Comparison of ENCODE assay signal across 7 mouse cellular contexts in the genomic region with DNA sequence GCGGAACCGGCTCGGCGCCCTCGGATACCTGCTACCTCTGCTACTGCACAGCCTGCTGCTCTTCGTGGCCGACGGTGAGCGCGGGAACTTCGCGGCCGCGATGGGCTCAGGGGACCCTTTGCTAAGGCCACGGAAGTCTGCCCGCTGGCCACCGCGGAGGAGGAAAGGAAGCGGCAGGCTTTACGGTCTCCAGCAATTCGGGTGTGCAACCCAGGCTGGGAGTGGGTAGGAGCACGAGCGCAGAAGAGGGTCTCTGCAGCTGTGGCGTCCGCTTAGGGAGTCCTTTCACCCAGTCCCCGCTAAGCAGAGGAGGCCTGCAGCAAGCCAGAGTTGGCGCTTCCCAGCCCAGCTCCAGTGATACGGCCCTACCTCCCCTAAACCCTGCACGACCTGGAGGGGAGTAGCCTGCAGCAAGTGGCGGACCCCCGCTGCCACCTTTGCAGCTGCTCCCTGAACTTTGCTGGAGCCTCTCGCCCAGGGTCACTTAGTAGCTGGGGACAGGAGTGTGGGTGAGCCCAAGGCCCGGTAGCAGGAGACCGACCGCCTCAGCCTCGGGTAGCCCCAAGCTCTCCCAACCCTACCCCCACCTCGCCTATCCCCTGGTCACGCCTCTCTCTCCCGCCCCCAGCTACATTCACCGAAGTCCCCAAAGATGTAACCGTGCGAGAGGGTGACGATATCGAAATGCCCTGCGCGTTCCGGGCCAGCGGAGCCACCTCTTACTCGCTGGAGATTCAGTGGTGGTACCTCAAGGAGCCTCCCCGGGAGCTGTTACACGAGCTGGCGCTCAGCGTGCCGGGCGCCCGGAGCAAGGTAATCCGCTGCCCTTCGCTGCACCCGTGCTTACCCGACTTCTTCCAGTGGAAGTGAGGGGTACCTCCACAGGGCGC. TPM values are rescaled to one million over a fixed set of nuclear protein-coding genes. Genes with fewer than 3 reads are reported as not detected.
A peak's percentile ranks its signal among the peaks of the same experiment; 100 is the strongest.
DNase-seq lines count a peak whose midpoint lies in the region; ATAC-seq lines count a peak whose summit lies in the region.

No protein-coding gene starts in this region.

- H3K27ac ChIP-seq in lung, embryonic 16.5 days (ENCODE audit: low read length), result no peak overlapping the region
- no peak overlapping the region for H3K27ac ChIP-seq in embryonic facial prominence, embryonic 14.5 days (replicated peaks; ENCODE audit: low read depth, low read length)
- H3K27ac ChIP-seq in hindbrain, embryonic 11.5 days (ENCODE audit: low read depth, low read length), result no peak overlapping the region
- H3K27ac ChIP-seq in liver, embryonic 11.5 days (ENCODE audit: low read depth, low read length), result no peak overlapping the region

- peak overlapping the region; percentile 23; the same call in 1 of the 2 replicates for H3K9ac ChIP-seq in lung, embryonic 16.5 days (ENCODE audit: low read length)
- H3K9ac ChIP-seq in embryonic facial prominence, embryonic 14.5 days (ENCODE audit: low read depth, low read length), result peak overlapping the region; percentile 74
- H3K9ac ChIP-seq in hindbrain, embryonic 11.5 days (ENCODE audit: low read depth, low read length), result peak overlapping the region; percentile 71
- H3K9ac ChIP-seq in liver, embryonic 11.5 days (ENCODE audit: low read depth, low read length), result no peak overlapping the region

- peak overlapping the region; percentile 44 for H3K4me3 ChIP-seq in lung, embryonic 16.5 days (ENCODE audit: low read length)
- H3K4me3 ChIP-seq in embryonic facial prominence, embryonic 14.5 days (ENCODE audit: low read depth, low read length), result peak overlapping the region; percentile 58
- peak overlapping the region; percentile 70 for H3K4me3 ChIP-seq in hindbrain, embryonic 11.5 days (ENCODE audit: low read depth, low read length)
- H3K4me3 ChIP-seq in liver, embryonic 11.5 days (ENCODE audit: low read depth, low read length), result peak overlapping the region; percentile 44

- no peak for ATAC-seq in lung, embryonic 16.5 days (ENCODE audit: low read depth)
- ATAC-seq in embryonic facial prominence, embryonic 14.5 days (ENCODE audit: low read depth), result peak; percentile 23; the same call in 1 of the 2 replicates
- peak; percentile 38 for ATAC-seq in hindbrain, embryonic 11.5 days (ENCODE audit: low FRiP score)
- 0 out of 2 replicates have a peak, but pooled peaks have one; percentile 9 for ATAC-seq in liver, embryonic 11.5 days (replicated peaks; ENCODE audit: low FRiP score)

- WGBS in lung, embryonic 16.5 days, result under 1% methylated on average over 56 of the region's 61 CpGs
- WGBS in embryonic facial prominence, embryonic 14.5 days, result 1% methylated on average over 35 of the region's 61 CpGs
- under 1% methylated on average over 61 of the region's 61 CpGs for WGBS in hindbrain, embryonic 11.5 days
- 2% methylated on average over 61 of the region's 61 CpGs for WGBS in liver, embryonic 11.5 days

- peak overlapping the region; percentile 57 for H3K4me2 ChIP-seq in lung, embryonic 16.5 days (ENCODE audit: low read depth, low read length)
- peak overlapping the region; percentile 95 for H3K4me2 ChIP-seq in embryonic facial prominence, embryonic 14.5 days (ENCODE audit: low read depth, low read length)
- peak overlapping the region; percentile 98 for H3K4me2 ChIP-seq in hindbrain, embryonic 11.5 days (replicated peaks; ENCODE audit: low read depth, low read length)
- peak overlapping the region; percentile 69 for H3K4me2 ChIP-seq in liver, embryonic 11.5 days

- H3K27me3 ChIP-seq in lung, embryonic 16.5 days (ENCODE audit: control insufficient read depth, insufficient read depth, low read depth, low read length), result peaks cover 78% of the 10 kb centered on the region
- peaks cover 66% of the 10 kb centered on the region for H3K27me3 ChIP-seq in embryonic facial prominence, embryonic 14.5 days (replicated peaks; ENCODE audit: control insufficient read depth, insufficient read depth, low read length)
- H3K27me3 ChIP-seq in hindbrain, embryonic 11.5 days (ENCODE audit: control insufficient read depth, insufficient read depth, low read length), result peaks cover 17% of the 10 kb centered on the region; the same call in 1 of the 2 replicates
- peaks cover 69% of the 10 kb centered on the region for H3K27me3 ChIP-seq in liver, embryonic 11.5 days (replicated peaks; ENCODE audit: control insufficient read depth, insufficient read depth, low read length)

- no peaks in the 10 kb centered on the region for H3K36me3 ChIP-seq in lung, embryonic 16.5 days (ENCODE audit: control insufficient read depth, insufficient read depth, low read length)
- H3K36me3 ChIP-seq in embryonic facial prominence, embryonic 14.5 days (ENCODE audit: control insufficient read depth, insufficient read depth, low read length), result no peaks in the 10 kb centered on the region
- H3K36me3 ChIP-seq in hindbrain, embryonic 11.5 days (ENCODE audit: control insufficient read depth, insufficient read depth, low read length), result no peaks in the 10 kb centered on the region
- no peaks in the 10 kb centered on the region for H3K36me3 ChIP-seq in liver, embryonic 11.5 days (ENCODE audit: control insufficient read depth, insufficient read depth, low read length)

- no peaks in the 10 kb centered on the region for H3K9me3 ChIP-seq in lung, embryonic 16.5 days (ENCODE audit: control insufficient read depth, low read length)
- no peaks in the 10 kb centered on the region for H3K9me3 ChIP-seq in embryonic facial prominence, embryonic 14.5 days (ENCODE audit: control insufficient read depth, low read length)
- H3K9me3 ChIP-seq in hindbrain, embryonic 11.5 days (ENCODE audit: control insufficient read depth, low read length), result no peaks in the 10 kb centered on the region
- no peaks in the 10 kb centered on the region for H3K9me3 ChIP-seq in liver, embryonic 11.5 days (ENCODE audit: control insufficient read depth, low read length)

- no peaks in the 10 kb centered on the region for H3K4me1 ChIP-seq in lung, embryonic 16.5 days (replicated peaks; ENCODE audit: control insufficient read depth, insufficient read depth, low read length)
- H3K4me1 ChIP-seq in embryonic facial prominence, embryonic 14.5 days (ENCODE audit: control insufficient read depth, insufficient read depth, low read length), result no peaks in the 10 kb centered on the region; the same call in 1 of the 2 replicates
- H3K4me1 ChIP-seq in hindbrain, embryonic 11.5 days (replicated peaks; ENCODE audit: control insufficient read depth, insufficient read depth, low read length), result peaks cover 6% of the 10 kb centered on the region
- no peaks in the 10 kb centered on the region for H3K4me1 ChIP-seq in liver, embryonic 11.5 days (replicated peaks; ENCODE audit: control insufficient read depth, insufficient read depth, low read length)

- no peak for DNase-seq in lung, postnatal 36 days
- no peak for DNase-seq in embryonic facial prominence, embryonic 14.5 days (ENCODE audit: low spot score)
- peak; percentile 67 for DNase-seq in hindbrain, embryonic 11.5 days (ENCODE audit: low spot score)
- peak; percentile 38 for DNase-seq in liver, embryonic 11.5 days (ENCODE audit: low spot score)
- DNase-seq in right cerebral cortex, postnatal 4 days, result peak; percentile 49
- no peak for DNase-seq in T-cell, adult 2 months (ENCODE audit: low spot score)

RNA-seq across cellular contexts. Expression of gene Vstm2b, which starts 1.5 kb away (rescaled TPM):
- polyA plus RNA-seq in lung, embryonic 16.5 days (2015; fragmentation: Nextera tagmentation; extraction: Ambion mirVana), result 0.41 and 0.50 TPM in 2 replicates
- 11.6 and 12.8 TPM in 2 replicates for polyA plus RNA-seq in embryonic facial prominence, embryonic 14.5 days (2014; fragmentation: Nextera tagmentation; extraction: Ambion mirVana)
- polyA plus RNA-seq in hindbrain, embryonic 11.5 days (2014; fragmentation: Nextera tagmentation; extraction: Ambion mirVana), result 11.7 and 12.8 TPM in 2 replicates
- polyA plus RNA-seq in liver, embryonic 11.5 days (2014; fragmentation: Nextera tagmentation; extraction: Ambion mirVana), result 0.36 and 0.99 TPM in 2 replicates

Comparison
In these comparisons a context has a peak if more than half of its experiments do, and no peak if none do; other contexts are left out.
1. DNase-seq: peak in hindbrain, embryonic 11.5 days (single experiment), liver, embryonic 11.5 days (single experiment) and right cerebral cortex, postnatal 4 days (single experiment); none in lung, postnatal 36 days (single experiment), embryonic facial prominence, embryonic 14.5 days (single experiment) and T-cell, adult 2 months (single experiment).
2. Peak in every context shown above with its lines, with median percentiles within 50 percentile points of each other: H3K4me2 ChIP-seq and H3K4me3 ChIP-seq.